Mouse (Mus musculus): ENCODE results near the gene Hoxa3. TPM values are rescaled to one million over a fixed set of nuclear protein-coding genes. Genes with fewer than 3 reads are reported as not detected.

Gene Hoxa3
- total and polyA plus RNA-seq, 3 experiments: 0.08 to 0.38 (median 0.34) TPM

DNA sequence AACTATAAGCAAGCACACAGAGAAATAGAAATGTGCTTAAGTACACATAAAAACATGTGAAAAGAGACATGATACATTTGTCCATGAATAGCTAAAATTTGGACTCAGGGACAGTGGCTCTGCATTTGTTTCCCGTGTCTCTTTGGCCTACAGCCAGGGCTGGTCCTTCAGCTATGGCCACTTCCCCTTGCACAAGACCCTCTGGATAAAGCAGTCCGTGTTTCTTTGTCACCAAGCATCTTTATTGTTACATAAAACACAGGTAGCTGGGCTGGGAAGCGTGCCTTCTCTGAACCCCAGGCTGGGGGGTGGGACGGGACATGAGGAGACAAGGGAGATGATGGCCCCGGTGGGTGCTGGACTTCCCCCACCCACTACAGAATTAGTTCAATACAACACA lies 1.1 kb upstream of the Hoxa3 start:
- Histone ChIP-seq H3K4me2 (ENCODE audit: insufficient read depth, low read depth, poor library complexity, severe bottlenecking) (no peak overlapping the region), H3K9me3 (replicated peaks; ENCODE audit: low read length) (peaks cover 26% of the 10 kb centered on the region), H3K27me3 (replicated peaks) (peaks cover 2% of the 10 kb centered on the region), H3K27ac (ENCODE audit: insufficient read depth, low read depth) (no peak overlapping the region), H3K36me3 (replicated peaks in 1 of 2; ENCODE audit: control insufficient read depth in 1 of 2, insufficient read depth in 1 of 2, low read length in 1 of 2) (no peaks in the 10 kb centered on the region), H3K9ac (ENCODE audit: insufficient read depth, low read depth) (no peak overlapping the region), H3K4me1 (ENCODE audit: control insufficient read depth in 1 of 2, insufficient read depth in 2 of 2) (peaks cover 4 to 17% of the 10 kb centered on the region in 2 experiments; a peak in 2 of 4 replicates), H3K4me3 (replicated peaks in 1 of 3; ENCODE audit: low read depth in 2 of 3, low read length in 2 of 3, poor library complexity in 1 of 3) (no peak overlapping the region), H3K79me2 (replicated peaks; ENCODE audit: control insufficient read depth, extremely low read depth, insufficient read depth, poor library complexity, severe bottlenecking) (no peaks in the 10 kb centered on the region)
- DNase-seq (ENCODE audit: extremely low read depth): no peak
- TF ChIP-seq CTCF (conservative IDR thresholded peaks at IDR 0.05 in 1 of 2, IDR thresholded peaks at IDR 0.05 in 1 of 2; ENCODE audit: low read depth in 2 of 2, low read length in 2 of 2) (no peak), NRF1 (IDR thresholded peaks at IDR 0.05; ENCODE audit: low read depth, low read length) (no peak), POLR2A (IDR thresholded peaks at IDR 0.05; ENCODE audit: low read depth, low read length) (no peak), IRF4 (IDR thresholded peaks at IDR 0.05; ENCODE audit: low read depth, low read length) (no peak), HCFC1 (IDR thresholded peaks at IDR 0.05; ENCODE audit: low read depth, low read length) (no peak), UBTF (IDR thresholded peaks at IDR 0.05; ENCODE audit: low read depth, low read length) (no peak), ZNF384 (IDR thresholded peaks at IDR 0.05; ENCODE audit: low read depth, low read length) (no peak), KAT2A (IDR thresholded peaks at IDR 0.05; ENCODE audit: insufficient replicate concordance, low read length) (no peak), ZMIZ1 (IDR thresholded peaks at IDR 0.05; ENCODE audit: low read depth, low read length) (no peak), JUN (IDR thresholded peaks at IDR 0.05; ENCODE audit: insufficient read depth, low read depth, low read length) (no peak)
- dilution Hi-C loops (cut with MboI; ENCODE audit: extremely low pct_ligation_motif_present, extremely low pct_unique_long_range_greater_than_20kb, low sequenced_read_pairs) (no loop called here), in situ Hi-C loops (cut with MboI; ENCODE audit: low pct_ligation_motif_present, low pct_unique_long_range_greater_than_20kb, low sequenced_read_pairs) (loop anchor here (10.0 to 25.0 kb wide), 2 partner anchors 202 to 349 kb away; partner anchors contain the start of gene Skap2)

GRCm38 (mm10) chr6:52212556-52213118 lies 499 bp downstream of the Hoxa3 start:
- in situ Hi-C loops (cut with MboI; ENCODE audit: low pct_ligation_motif_present, low pct_unique_long_range_greater_than_20kb, low sequenced_read_pairs): loop anchor here (10.0 to 25.0 kb wide), 2 partner anchors 200 to 348 kb away; partner anchors contain the start of gene Skap2
- dilution Hi-C loops (cut with MboI; ENCODE audit: extremely low pct_ligation_motif_present, extremely low pct_unique_long_range_greater_than_20kb, low sequenced_read_pairs): no loop called here
- peaks cover 28% of the 10 kb centered on the region for H3K9me3 ChIP-seq (replicated peaks; ENCODE audit: low read length)
- H3K9ac ChIP-seq (ENCODE audit: insufficient read depth, low read depth): peak overlapping the region; percentile 41
- peaks cover 0 to 6% of the 10 kb centered on the region in 2 experiments for H3K36me3 ChIP-seq (replicated peaks in 1 of 2; ENCODE audit: control insufficient read depth in 1 of 2, insufficient read depth in 1 of 2, low read length in 1 of 2)
- H3K79me2 ChIP-seq (replicated peaks; ENCODE audit: control insufficient read depth, extremely low read depth, insufficient read depth, poor library complexity, severe bottlenecking): no peaks in the 10 kb centered on the region
- H3K27me3 ChIP-seq (replicated peaks): peaks cover 2% of the 10 kb centered on the region
- peak overlapping the region; percentile 75 for H3K27ac ChIP-seq (ENCODE audit: insufficient read depth, low read depth)
- H3K4me1 ChIP-seq (ENCODE audit: control insufficient read depth in 1 of 2, insufficient read depth in 2 of 2): peaks cover 4 to 17% of the 10 kb centered on the region in 2 experiments; a peak in 2 of 4 replicates
- no peak for DNase-seq (ENCODE audit: extremely low read depth)
- peak overlapping the region; percentile 59; the same call in 1 of the 2 replicates for H3K4me2 ChIP-seq (ENCODE audit: insufficient read depth, low read depth, poor library complexity, severe bottlenecking)
- TF ChIP-seq UBTF (IDR thresholded peaks at IDR 0.05; ENCODE audit: low read depth, low read length) (0 out of 2 replicates have a peak, but pooled peaks have one; percentile 39), JUND (conservative IDR thresholded peaks at IDR 0.05; ENCODE audit: low read depth, low read length) (no peak), JUN (IDR thresholded peaks at IDR 0.05; ENCODE audit: insufficient read depth, low read depth, low read length) (no peak), BHLHE40 (IDR thresholded peaks at IDR 0.05; ENCODE audit: low read depth, low read length) (0 out of 2 replicates have a peak, but pooled peaks have one; percentile 13), IRF4 (IDR thresholded peaks at IDR 0.05; ENCODE audit: low read depth, low read length) (0 out of 2 replicates have a peak, but pooled peaks have one; percentile 21), HCFC1 (IDR thresholded peaks at IDR 0.05; ENCODE audit: low read depth, low read length) (no peak), ZC3H11A (IDR thresholded peaks at IDR 0.05; ENCODE audit: low read depth, low read length) (no peak), ZMIZ1 (IDR thresholded peaks at IDR 0.05; ENCODE audit: low read depth, low read length) (peak; percentile 28; the same call in 1 of the 2 replicates)
- peak overlapping the region in 2 of 3 experiments; percentile 53 to 57 for H3K4me3 ChIP-seq (replicated peaks in 1 of 3; ENCODE audit: low read depth in 2 of 3, low read length in 2 of 3, poor library complexity in 1 of 3)

Measured in CH12.LX (cell line).